Mouse (Mus musculus): ENCODE measurements around the gene Snapc4. TPM values are rescaled to one million over a fixed set of nuclear protein-coding genes. Genes with fewer than 3 reads are reported as not detected.

The Snapc4 gene
- polyA plus RNA-seq, 1 experiment: 11.7 TPM

GRCm38 (mm10) chr2:26418120-26418519, 37.7 kb upstream of the Snapc4 start:
- peak; percentile 34 for TF ChIP-seq CEBPB (IDR thresholded peaks at IDR 0.05; ENCODE audit: low read depth)
- TF ChIP-seq CTCF (IDR thresholded peaks at IDR 0.05; ENCODE audit: control insufficient read depth, insufficient read depth, insufficient read length): no peak
- Histone ChIP-seq H3K36me3 (ENCODE audit: control insufficient read depth, insufficient read depth) (peaks cover 67% of the 10 kb centered on the region), H3ac (ENCODE audit: control insufficient read depth, insufficient read length, low read depth) (no peak overlapping the region), H3K79me2 (ENCODE audit: control insufficient read depth, insufficient read depth) (no peaks in the 10 kb centered on the region), H3K79me3 (ENCODE audit: low read depth) (no peaks in the 10 kb centered on the region), H3K27me3 (ENCODE audit: control insufficient read depth, insufficient read depth, insufficient read length) (no peaks in the 10 kb centered on the region), H3K4me3 (ENCODE audit: insufficient read depth, poor library complexity, severe bottlenecking) (no peak overlapping the region)

DNA sequence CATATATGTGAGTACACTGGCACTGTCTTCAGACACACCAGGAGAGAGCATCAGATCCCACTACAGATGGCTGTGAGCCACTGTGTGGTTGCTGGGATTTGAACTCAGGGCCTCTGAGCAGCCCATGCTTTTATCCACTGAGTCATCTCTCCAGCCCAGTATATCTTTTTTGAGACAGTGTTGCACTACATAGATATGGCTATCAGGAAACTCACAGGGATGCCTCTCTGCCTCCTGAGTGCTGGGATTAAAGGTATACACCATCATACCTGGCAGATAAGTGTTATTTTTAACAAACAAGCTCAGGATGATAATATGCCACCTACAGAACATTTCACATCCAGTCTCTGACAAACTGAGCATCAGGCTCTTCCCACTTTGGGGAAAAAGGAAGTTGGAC, 36.6 kb upstream of the Snapc4 start:
- no peak overlapping the region for H3ac ChIP-seq (ENCODE audit: control insufficient read depth, insufficient read length, low read depth)
- no peaks in the 10 kb centered on the region for H3K79me3 ChIP-seq (ENCODE audit: low read depth)
- H3K36me3 ChIP-seq (ENCODE audit: control insufficient read depth, insufficient read depth): peaks cover 57% of the 10 kb centered on the region
- H3K79me2 ChIP-seq (ENCODE audit: control insufficient read depth, insufficient read depth): no peaks in the 10 kb centered on the region
- TF ChIP-seq FOSL1 (IDR thresholded peaks at IDR 0.05; ENCODE audit: insufficient read depth, low read length, poor library complexity, severe bottlenecking) (no peak), USF1 (IDR thresholded peaks at IDR 0.05; ENCODE audit: low read depth) (no peak), MYOD1 (IDR thresholded peaks at IDR 0.05; ENCODE audit: control insufficient read depth, insufficient read length, low read depth) (no peak), CEBPB (IDR thresholded peaks at IDR 0.05; ENCODE audit: low read depth) (no peak), CTCF (IDR thresholded peaks at IDR 0.05; ENCODE audit: control insufficient read depth, insufficient read depth, insufficient read length) (no peak), MYOG (IDR thresholded peaks at IDR 0.05; ENCODE audit: control insufficient read depth, extremely low read depth, insufficient read length) (no peak), MAX (IDR thresholded peaks at IDR 0.05) (no peak)
- H3K4me3 ChIP-seq (ENCODE audit: insufficient read depth, poor library complexity, severe bottlenecking): no peak overlapping the region
- H3K27me3 ChIP-seq (ENCODE audit: control insufficient read depth, insufficient read depth, insufficient read length): no peaks in the 10 kb centered on the region

DNA sequence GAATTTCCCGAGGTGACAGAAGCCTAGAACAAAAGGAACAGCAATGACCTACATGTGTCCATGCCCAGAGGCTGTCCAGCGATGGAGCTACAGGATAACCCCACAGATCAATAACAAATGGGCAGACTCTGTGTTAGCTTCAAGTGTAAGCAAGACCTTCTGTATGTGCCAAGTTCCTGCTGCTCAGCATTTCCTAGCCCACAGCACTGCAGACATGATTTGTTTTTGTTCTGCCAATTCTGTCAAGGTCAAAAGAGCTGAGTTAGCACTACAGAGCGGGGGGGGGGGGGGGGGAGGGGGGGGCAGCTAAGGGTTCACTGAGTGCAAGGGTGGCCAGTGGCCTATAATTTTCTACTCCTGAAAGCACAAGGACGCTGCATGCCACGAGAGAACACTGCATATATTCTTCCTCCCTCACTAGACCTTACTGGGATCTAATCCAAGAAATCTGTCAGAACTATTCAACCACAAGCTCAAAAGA, 30.5 kb upstream of the Snapc4 start:
- peaks cover 5% of the 10 kb centered on the region for H3K79me3 ChIP-seq (ENCODE audit: low read depth)
- no peak for TF ChIP-seq USF1 (IDR thresholded peaks at IDR 0.05; ENCODE audit: low read depth)
- TF ChIP-seq CEBPB (IDR thresholded peaks at IDR 0.05; ENCODE audit: low read depth): no peak
- TF ChIP-seq CTCF (IDR thresholded peaks at IDR 0.05; ENCODE audit: control insufficient read depth, insufficient read depth, insufficient read length): no peak
- no peak for TF ChIP-seq MAX (IDR thresholded peaks at IDR 0.05)
- no peak for TF ChIP-seq MYOD1 (IDR thresholded peaks at IDR 0.05; ENCODE audit: control insufficient read depth, insufficient read length, low read depth)
- TF ChIP-seq MYOG (IDR thresholded peaks at IDR 0.05; ENCODE audit: control insufficient read depth, extremely low read depth, insufficient read length): no peak
- TF ChIP-seq FOSL1 (IDR thresholded peaks at IDR 0.05; ENCODE audit: insufficient read depth, low read length, poor library complexity, severe bottlenecking): no peak
- no peak overlapping the region for H3K4me3 ChIP-seq (ENCODE audit: insufficient read depth, poor library complexity, severe bottlenecking)
- peaks cover 28% of the 10 kb centered on the region for H3K79me2 ChIP-seq (ENCODE audit: control insufficient read depth, insufficient read depth)
- no peaks in the 10 kb centered on the region for H3K27me3 ChIP-seq (ENCODE audit: control insufficient read depth, insufficient read depth, insufficient read length)
- H3ac ChIP-seq (ENCODE audit: control insufficient read depth, insufficient read length, low read depth): no peak overlapping the region
- peaks cover 42% of the 10 kb centered on the region for H3K36me3 ChIP-seq (ENCODE audit: control insufficient read depth, insufficient read depth)

DNA sequence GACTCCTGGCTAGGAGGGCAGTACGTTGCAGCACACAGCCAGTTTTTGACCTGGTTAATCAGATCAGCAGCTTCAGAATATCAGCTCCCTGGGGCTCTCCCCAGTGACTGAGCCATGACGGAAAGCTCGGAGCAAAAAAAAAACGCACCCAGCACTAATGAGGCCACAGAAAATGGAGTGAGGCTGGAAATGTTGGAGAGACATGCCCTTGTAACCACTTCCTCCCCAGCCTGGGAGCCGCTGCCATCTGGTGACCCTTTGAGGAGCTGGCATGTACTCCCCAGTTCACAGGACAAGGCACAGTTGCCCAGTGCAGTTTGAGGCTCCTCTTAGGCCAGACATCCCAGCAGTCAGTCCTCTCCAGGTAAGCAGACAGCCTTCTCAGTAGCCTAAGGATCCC, 29.6 kb upstream of the Snapc4 start:
- peaks cover 33% of the 10 kb centered on the region for H3K36me3 ChIP-seq (ENCODE audit: control insufficient read depth, insufficient read depth)
- H3K27me3 ChIP-seq (ENCODE audit: control insufficient read depth, insufficient read depth, insufficient read length): no peaks in the 10 kb centered on the region
- no peak overlapping the region for H3K4me3 ChIP-seq (ENCODE audit: insufficient read depth, poor library complexity, severe bottlenecking)
- H3K79me3 ChIP-seq (ENCODE audit: low read depth): peaks cover 11% of the 10 kb centered on the region
- H3K79me2 ChIP-seq (ENCODE audit: control insufficient read depth, insufficient read depth): peaks cover 36% of the 10 kb centered on the region
- H3ac ChIP-seq (ENCODE audit: control insufficient read depth, insufficient read length, low read depth): no peak overlapping the region
- TF ChIP-seq MAX (IDR thresholded peaks at IDR 0.05) (no peak), FOSL1 (IDR thresholded peaks at IDR 0.05; ENCODE audit: insufficient read depth, low read length, poor library complexity, severe bottlenecking) (no peak), USF1 (IDR thresholded peaks at IDR 0.05; ENCODE audit: low read depth) (no peak), CTCF (IDR thresholded peaks at IDR 0.05; ENCODE audit: control insufficient read depth, insufficient read depth, insufficient read length) (peak; percentile 16), MYOG (IDR thresholded peaks at IDR 0.05; ENCODE audit: control insufficient read depth, extremely low read depth, insufficient read length) (no peak), CEBPB (IDR thresholded peaks at IDR 0.05; ENCODE audit: low read depth) (no peak)

DNA sequence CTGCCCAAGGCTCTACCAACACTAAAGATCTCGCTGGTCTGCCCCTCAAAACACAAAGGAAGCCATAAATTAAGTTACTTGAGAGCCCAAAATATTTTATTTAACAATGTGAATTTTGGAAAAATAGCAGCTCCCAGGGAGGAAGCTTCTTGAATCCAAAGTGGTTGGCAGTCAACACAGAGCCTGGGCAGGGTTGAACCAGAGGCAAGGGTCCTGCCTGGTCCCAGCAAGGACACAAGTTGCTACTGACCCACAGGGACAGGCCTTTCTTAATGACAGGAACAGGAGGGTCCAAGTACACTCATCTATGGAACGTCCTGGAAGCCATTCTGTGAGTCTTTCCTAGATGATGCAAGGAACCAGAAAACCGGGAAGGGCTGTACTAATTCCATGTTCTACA, 28.9 kb upstream of the Snapc4 start:
- Histone ChIP-seq H3K27me3 (ENCODE audit: control insufficient read depth, insufficient read depth, insufficient read length) (no peaks in the 10 kb centered on the region), H3K79me2 (ENCODE audit: control insufficient read depth, insufficient read depth) (peaks cover 42% of the 10 kb centered on the region), H3ac (ENCODE audit: control insufficient read depth, insufficient read length, low read depth) (no peak overlapping the region), H3K4me3 (ENCODE audit: insufficient read depth, poor library complexity, severe bottlenecking) (no peak overlapping the region), H3K36me3 (ENCODE audit: control insufficient read depth, insufficient read depth) (peaks cover 28% of the 10 kb centered on the region), H3K79me3 (ENCODE audit: low read depth) (peaks cover 11% of the 10 kb centered on the region)
- TF ChIP-seq MYOD1 (IDR thresholded peaks at IDR 0.05; ENCODE audit: control insufficient read depth, insufficient read length, low read depth) (no peak), FOSL1 (IDR thresholded peaks at IDR 0.05; ENCODE audit: insufficient read depth, low read length, poor library complexity, severe bottlenecking) (no peak), USF1 (IDR thresholded peaks at IDR 0.05; ENCODE audit: low read depth) (no peak), CEBPB (IDR thresholded peaks at IDR 0.05; ENCODE audit: low read depth) (no peak), CTCF (IDR thresholded peaks at IDR 0.05; ENCODE audit: control insufficient read depth, insufficient read depth, insufficient read length) (no peak), MAX (IDR thresholded peaks at IDR 0.05) (no peak), MYOG (IDR thresholded peaks at IDR 0.05; ENCODE audit: control insufficient read depth, extremely low read depth, insufficient read length) (no peak)

Data from C2C12 (cell line).